Mouse (Mus musculus): ENCODE measurements around the gene Bbs9.

DNA sequence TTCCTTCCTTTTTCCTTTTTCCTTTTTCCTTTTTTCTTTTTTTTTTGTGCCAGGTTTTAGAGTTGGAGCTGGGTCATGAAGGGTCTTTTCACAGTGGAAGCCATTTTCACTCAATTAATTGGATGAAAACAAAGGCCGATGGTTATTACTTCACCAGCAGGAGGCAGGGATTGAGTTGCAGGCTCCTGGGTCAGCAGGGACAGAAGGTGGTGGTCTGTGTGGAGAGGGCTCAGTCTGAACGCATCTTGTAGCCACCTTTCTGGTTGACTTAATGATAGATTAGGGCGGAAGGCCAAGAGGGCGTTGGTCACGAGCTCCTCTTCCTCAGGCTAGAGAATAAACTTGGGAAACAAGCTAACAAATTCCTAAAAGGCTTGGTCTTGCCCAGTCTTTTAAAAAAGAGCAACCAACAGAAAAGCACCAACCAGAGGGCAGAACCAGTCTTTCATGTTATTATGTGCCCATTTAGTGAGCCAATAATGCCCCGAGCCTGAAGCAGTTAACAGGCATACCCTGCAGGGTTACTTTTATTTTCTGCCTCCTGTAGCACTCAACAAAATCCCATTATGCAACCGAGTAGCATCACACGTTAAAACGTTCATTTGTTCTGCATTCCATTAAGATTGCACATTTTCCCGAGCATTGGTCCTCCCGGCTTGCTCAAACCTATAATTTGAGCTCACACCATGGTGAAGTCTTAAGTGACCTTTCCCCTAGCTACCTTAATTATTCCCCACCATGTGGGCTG, 231.8 kb downstream of the Bbs9 start:
- TF ChIP-seq CTCF (IDR thresholded peaks at IDR 0.05) = no peak
- no peak for TF ChIP-seq POLR2A (IDR thresholded peaks at IDR 0.05; ENCODE audit: insufficient read depth, low read depth, low read length)
- TF ChIP-seq EP300 (IDR thresholded peaks at IDR 0.05; ENCODE audit: insufficient read depth, low read depth, low read length) = no peak

All from heart, adult 2 months (tissue).